Mouse (Mus musculus): ENCODE data around the gene Chic1. TPM values are rescaled to one million over a fixed set of nuclear protein-coding genes. Genes with fewer than 3 reads are reported as not detected.
A peak's percentile ranks its signal among the peaks of the same experiment; 100 is the strongest.

Chic1 gene
- polyA plus RNA-seq, 1 experiment from 2014 or later, result 5.5 TPM

- 56% methylated on average over 5 of the region's 5 CpGs for WGBS
- no peak overlapping the region; the same call in 1 of the 2 replicates for H3K9ac ChIP-seq (ENCODE audit: low read length)
- no peaks in the 10 kb centered on the region for H3K9me3 ChIP-seq (ENCODE audit: control insufficient read depth, low read length)
- ATAC-seq (ENCODE audit: low FRiP score) (peak; percentile 61), DNase-seq (ENCODE audit: low spot score, missing footprints) (no peak)
- no peaks in the 10 kb centered on the region for H3K36me3 ChIP-seq (ENCODE audit: control insufficient read depth, insufficient read depth, low read length)
- H3K27ac ChIP-seq (ENCODE audit: low read depth, low read length), result no peak overlapping the region
- H3K27me3 ChIP-seq (ENCODE audit: control insufficient read depth, insufficient read depth, low read length), result peaks cover 46% of the 10 kb centered on the region
- peak overlapping the region; percentile 32 for H3K4me2 ChIP-seq
- peak overlapping the region; percentile 55 for H3K4me3 ChIP-seq (ENCODE audit: low read depth, low read length)
- H3K4me1 ChIP-seq (ENCODE audit: control insufficient read depth, insufficient read depth, low read length), result no peaks in the 10 kb centered on the region
Observed at GRCm38 (mm10) chrX:103355784-103356183, 492 bp upstream of the Chic1 start.

GRCm38 (mm10) chrX:103356761-103357236 lies 523 bp downstream of the Chic1 start:
- no peaks in the 10 kb centered on the region for H3K9me3 ChIP-seq (ENCODE audit: control insufficient read depth, low read length)
- DNase-seq (ENCODE audit: low spot score, missing footprints), result peak; percentile 91
- 16% methylated on average over 24 of the region's 24 CpGs for WGBS
- peak; percentile 83 for ATAC-seq (ENCODE audit: low FRiP score)
- peak overlapping the region; percentile 55 for H3K4me3 ChIP-seq (ENCODE audit: low read depth, low read length)
- peak overlapping the region; percentile 68 for H3K9ac ChIP-seq (ENCODE audit: low read length)
- H3K36me3 ChIP-seq (ENCODE audit: control insufficient read depth, insufficient read depth, low read length), result no peaks in the 10 kb centered on the region
- peak overlapping the region; percentile 37 for H3K4me2 ChIP-seq
- peaks cover 48% of the 10 kb centered on the region for H3K27me3 ChIP-seq (ENCODE audit: control insufficient read depth, insufficient read depth, low read length)
- H3K4me1 ChIP-seq (ENCODE audit: control insufficient read depth, insufficient read depth, low read length), result no peaks in the 10 kb centered on the region
- no peak overlapping the region for H3K27ac ChIP-seq (ENCODE audit: low read depth, low read length)

GRCm38 (mm10) chrX:103366201-103366600 lies 9.9 kb downstream of the Chic1 start:
- WGBS, result 57% methylated on average over 5 of the region's 5 CpGs
- no peaks in the 10 kb centered on the region for H3K36me3 ChIP-seq (ENCODE audit: control insufficient read depth, insufficient read depth, low read length)
- H3K27ac ChIP-seq (ENCODE audit: low read depth, low read length), result no peak overlapping the region
- H3K9ac ChIP-seq (ENCODE audit: low read length), result no peak overlapping the region
- ATAC-seq (ENCODE audit: low FRiP score), result no peak
- H3K9me3 ChIP-seq (ENCODE audit: control insufficient read depth, low read length), result no peaks in the 10 kb centered on the region
- DNase-seq (ENCODE audit: low spot score, missing footprints), result no peak
- H3K4me3 ChIP-seq (ENCODE audit: low read depth, low read length), result no peak overlapping the region
- peaks cover 23% of the 10 kb centered on the region for H3K27me3 ChIP-seq (ENCODE audit: control insufficient read depth, insufficient read depth, low read length)
- H3K4me1 ChIP-seq (ENCODE audit: control insufficient read depth, insufficient read depth, low read length), result no peaks in the 10 kb centered on the region
- no peak overlapping the region for H3K4me2 ChIP-seq

- H3K36me3 ChIP-seq (ENCODE audit: control insufficient read depth, insufficient read depth, low read length), result no peaks in the 10 kb centered on the region
- DNase-seq (ENCODE audit: low spot score, missing footprints) (no peak), ATAC-seq (ENCODE audit: low FRiP score) (no peak)
- H3K4me1 ChIP-seq (ENCODE audit: control insufficient read depth, insufficient read depth, low read length), result no peaks in the 10 kb centered on the region
- H3K4me2 ChIP-seq, result no peak overlapping the region
- no peak overlapping the region for H3K27ac ChIP-seq (ENCODE audit: low read depth, low read length)
- no peak overlapping the region for H3K4me3 ChIP-seq (ENCODE audit: low read depth, low read length)
- no peaks in the 10 kb centered on the region for H3K9me3 ChIP-seq (ENCODE audit: control insufficient read depth, low read length)
- H3K9ac ChIP-seq (ENCODE audit: low read length), result no peak overlapping the region
- 76% methylated on average over 3 of the region's 3 CpGs for WGBS
- peaks cover 25% of the 10 kb centered on the region for H3K27me3 ChIP-seq (ENCODE audit: control insufficient read depth, insufficient read depth, low read length)
Observed at GRCm38 (mm10) chrX:103368650-103369049, 12.4 kb downstream of the Chic1 start.

GRCm38 (mm10) chrX:103371221-103371620 lies 14.9 kb downstream of the Chic1 start:
- Histone ChIP-seq H3K27ac (ENCODE audit: low read depth, low read length) (no peak overlapping the region), H3K9ac (ENCODE audit: low read length) (no peak overlapping the region), H3K27me3 (ENCODE audit: control insufficient read depth, insufficient read depth, low read length) (peaks cover 31% of the 10 kb centered on the region), H3K9me3 (ENCODE audit: control insufficient read depth, low read length) (no peaks in the 10 kb centered on the region), H3K4me2 (no peak overlapping the region), H3K36me3 (ENCODE audit: control insufficient read depth, insufficient read depth, low read length) (no peaks in the 10 kb centered on the region), H3K4me1 (ENCODE audit: control insufficient read depth, insufficient read depth, low read length) (no peaks in the 10 kb centered on the region), H3K4me3 (ENCODE audit: low read depth, low read length) (no peak overlapping the region)
- DNase-seq (ENCODE audit: low spot score, missing footprints), result no peak
- 77% methylated on average over 2 of the region's 2 CpGs for WGBS
- ATAC-seq (ENCODE audit: low FRiP score), result no peak

GRCm38 (mm10) chrX:103371627-103372026 lies 15.4 kb downstream of the Chic1 start:
- H3K27ac ChIP-seq (ENCODE audit: low read depth, low read length), result no peak overlapping the region
- H3K4me1 ChIP-seq (ENCODE audit: control insufficient read depth, insufficient read depth, low read length), result no peaks in the 10 kb centered on the region
- ATAC-seq (ENCODE audit: low FRiP score) (no peak), DNase-seq (ENCODE audit: low spot score, missing footprints) (no peak)
- WGBS, result 51% methylated on average over 2 of the region's 2 CpGs
- no peak overlapping the region for H3K9ac ChIP-seq (ENCODE audit: low read length)
- H3K9me3 ChIP-seq (ENCODE audit: control insufficient read depth, low read length), result no peaks in the 10 kb centered on the region
- no peak overlapping the region for H3K4me3 ChIP-seq (ENCODE audit: low read depth, low read length)
- no peaks in the 10 kb centered on the region for H3K36me3 ChIP-seq (ENCODE audit: control insufficient read depth, insufficient read depth, low read length)
- peaks cover 34% of the 10 kb centered on the region for H3K27me3 ChIP-seq (ENCODE audit: control insufficient read depth, insufficient read depth, low read length)
- H3K4me2 ChIP-seq, result no peak overlapping the region

- Histone ChIP-seq H3K9me3 (ENCODE audit: control insufficient read depth, low read length) (no peaks in the 10 kb centered on the region), H3K9ac (ENCODE audit: low read length) (no peak overlapping the region), H3K4me2 (no peak overlapping the region), H3K27ac (ENCODE audit: low read depth, low read length) (no peak overlapping the region), H3K36me3 (ENCODE audit: control insufficient read depth, insufficient read depth, low read length) (no peaks in the 10 kb centered on the region), H3K4me1 (ENCODE audit: control insufficient read depth, insufficient read depth, low read length) (no peaks in the 10 kb centered on the region), H3K27me3 (ENCODE audit: control insufficient read depth, insufficient read depth, low read length) (peaks cover 31% of the 10 kb centered on the region), H3K4me3 (ENCODE audit: low read depth, low read length) (no peak overlapping the region)
- 64% methylated on average over 5 of the region's 5 CpGs for WGBS
- no peak for ATAC-seq (ENCODE audit: low FRiP score)
- DNase-seq (ENCODE audit: low spot score, missing footprints), result no peak
Observed at GRCm38 (mm10) chrX:103374250-103374649, 18.0 kb downstream of the Chic1 start.

GRCm38 (mm10) chrX:103384528-103384927 lies 28.3 kb downstream of the Chic1 start:
- Histone ChIP-seq H3K9me3 (ENCODE audit: control insufficient read depth, low read length) (no peaks in the 10 kb centered on the region), H3K27ac (ENCODE audit: low read depth, low read length) (no peak overlapping the region), H3K9ac (ENCODE audit: low read length) (no peak overlapping the region), H3K4me2 (no peak overlapping the region), H3K4me1 (ENCODE audit: control insufficient read depth, insufficient read depth, low read length) (no peaks in the 10 kb centered on the region), H3K36me3 (ENCODE audit: control insufficient read depth, insufficient read depth, low read length) (no peaks in the 10 kb centered on the region), H3K4me3 (ENCODE audit: low read depth, low read length) (no peak overlapping the region), H3K27me3 (ENCODE audit: control insufficient read depth, insufficient read depth, low read length) (peaks cover 37% of the 10 kb centered on the region)
- ATAC-seq (ENCODE audit: low FRiP score) (no peak), DNase-seq (ENCODE audit: low spot score, missing footprints) (no peak)
- WGBS, result 81% methylated on average over 3 of the region's 3 CpGs

- Histone ChIP-seq H3K9ac (ENCODE audit: low read length) (no peak overlapping the region), H3K36me3 (ENCODE audit: control insufficient read depth, insufficient read depth, low read length) (no peaks in the 10 kb centered on the region), H3K9me3 (ENCODE audit: control insufficient read depth, low read length) (no peaks in the 10 kb centered on the region), H3K4me1 (ENCODE audit: control insufficient read depth, insufficient read depth, low read length) (no peaks in the 10 kb centered on the region), H3K27me3 (ENCODE audit: control insufficient read depth, insufficient read depth, low read length) (peaks cover 33% of the 10 kb centered on the region), H3K4me2 (no peak overlapping the region), H3K4me3 (ENCODE audit: low read depth, low read length) (no peak overlapping the region), H3K27ac (ENCODE audit: low read depth, low read length) (no peak overlapping the region)
- ATAC-seq (ENCODE audit: low FRiP score) (no peak), DNase-seq (ENCODE audit: low spot score, missing footprints) (no peak)
- 88% methylated on average over 3 of the region's 3 CpGs for WGBS
Observed at GRCm38 (mm10) chrX:103388131-103388530, 31.9 kb downstream of the Chic1 start.

All from midbrain, embryonic 11.5 days (tissue).